Mouse (Mus musculus) left cerebral cortex, adult 9 months (tissue): ENCODE results near the gene Cnn2.

Experiments used
- DNase-seq, 2 experiments: peaks; one replicate each; pipeline ENCODE4 v3.0.0; 2022; ENCODE audit warnings: low spot score in 2 of 2

The Cnn2 gene

GRCm38 (mm10) chr10:80018739-80019297 is 30.4 kb downstream of the Cnn2 start:
- peak in 1 of 2 experiments; percentile 35 for DNase-seq

- DNase-seq: no peak
Measured at GRCm38 (mm10) chr10:80019471-80020131, 31.2 kb downstream of the Cnn2 start.

GRCm38 (mm10) chr10:80020191-80020590 is 31.8 kb downstream of the Cnn2 start:
- DNase-seq: no peak

- no peak for DNase-seq
Measured at GRCm38 (mm10) chr10:80020603-80021319, 32.4 kb downstream of the Cnn2 start.

- DNase-seq: no peak
Measured at GRCm38 (mm10) chr10:80021320-80021641, 32.9 kb downstream of the Cnn2 start.

- DNase-seq: no peak
Measured at GRCm38 (mm10) chr10:80022164-80022563, 33.8 kb downstream of the Cnn2 start.

GRCm38 (mm10) chr10:80022806-80023205 is 34.4 kb downstream of the Cnn2 start:
- no peak for DNase-seq

GRCm38 (mm10) chr10:80023758-80024157 is 35.4 kb downstream of the Cnn2 start:
- DNase-seq: no peak

- DNase-seq: no peak
Measured at GRCm38 (mm10) chr10:80024229-80025043, 36.1 kb downstream of the Cnn2 start.

GRCm38 (mm10) chr10:80025044-80025347 is 36.6 kb downstream of the Cnn2 start:
- DNase-seq: no peak

- no peak for DNase-seq
Measured at GRCm38 (mm10) chr10:80025463-80025862, 37.1 kb downstream of the Cnn2 start.

GRCm38 (mm10) chr10:80025889-80026288 is 37.5 kb downstream of the Cnn2 start:
- no peak for DNase-seq

- no peak for DNase-seq
Measured at GRCm38 (mm10) chr10:80027681-80028520, 39.5 kb downstream of the Cnn2 start.

- no peak for DNase-seq
Measured at GRCm38 (mm10) chr10:80028521-80028846, 40.1 kb downstream of the Cnn2 start.

GRCm38 (mm10) chr10:80030191-80030590 is 41.8 kb downstream of the Cnn2 start:
- DNase-seq: no peak

- no peak for DNase-seq
Measured at GRCm38 (mm10) chr10:80030736-80031135, 42.4 kb downstream of the Cnn2 start.

- no peak for DNase-seq
Measured at GRCm38 (mm10) chr10:80032799-80033480, 44.6 kb downstream of the Cnn2 start.

GRCm38 (mm10) chr10:80033511-80034391 is 45.4 kb downstream of the Cnn2 start:
- no peak for DNase-seq

- no peak for DNase-seq
Measured at GRCm38 (mm10) chr10:80035148-80035547, 46.8 kb downstream of the Cnn2 start.

- DNase-seq: no peak
Measured at GRCm38 (mm10) chr10:80035686-80036085, 47.3 kb downstream of the Cnn2 start.
